Mouse (Mus musculus) ovary, postnatal 10 days (tissue): ENCODE measurements around the gene Eif3m.
A peak's percentile ranks its signal among the peaks of the same experiment; 100 is the strongest.
"Not testable (repeated sequence)": the region's sequence is repeated elsewhere in the genome, so short reads cannot be mapped to it uniquely, and the experiment has no call there.

Source experiments
- DNase-seq: peaks from one replicate; pipeline ENCODE4 v3.0.0; 2022; ENCODE audit warnings: low spot score

Gene Eif3m

GRCm38 (mm10) chr2:105016967-105017287 lies at the start of gene Eif3m:
Eif3m (minus strand) TSS chr2:105017080.
- DNase-seq, result peak; percentile 89

DNA sequence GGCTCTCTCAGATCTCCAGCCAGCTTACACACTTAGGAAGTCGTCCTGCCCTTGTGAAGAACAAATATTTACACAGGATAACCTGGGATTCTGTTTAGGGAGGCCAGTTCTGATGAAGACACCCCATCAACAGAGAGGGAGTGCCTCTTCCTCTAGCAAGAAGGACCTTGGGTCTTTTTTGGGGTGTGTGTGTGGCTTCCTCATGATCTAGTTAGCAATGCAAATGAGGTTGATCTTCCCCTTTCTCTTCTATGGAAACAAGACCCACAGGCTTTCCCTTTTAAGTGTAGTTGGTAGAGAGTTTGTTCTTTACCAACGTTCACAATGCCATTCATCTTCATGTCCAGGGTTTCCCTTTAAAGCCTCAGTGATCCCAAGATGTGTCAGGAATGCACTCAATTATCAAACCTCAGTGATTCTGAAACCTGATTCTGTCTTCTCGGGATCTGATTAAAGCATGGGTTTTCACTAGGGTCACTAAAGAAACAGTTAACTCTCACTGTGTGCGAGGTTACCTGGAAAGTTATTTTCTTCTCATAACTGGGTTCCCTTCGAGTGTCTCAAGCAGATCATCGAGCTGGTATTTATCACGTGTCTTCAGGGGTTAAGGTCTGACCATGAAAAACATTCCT lies 46.0 kb upstream of the Eif3m start:
- DNase-seq, result no peak

GRCm38 (mm10) chr2:105058577-105059116 lies 41.8 kb upstream of the Eif3m start:
- no peak for DNase-seq

GRCm38 (mm10) chr2:105055529-105055928 lies 38.6 kb upstream of the Eif3m start:
- no peak for DNase-seq

DNA sequence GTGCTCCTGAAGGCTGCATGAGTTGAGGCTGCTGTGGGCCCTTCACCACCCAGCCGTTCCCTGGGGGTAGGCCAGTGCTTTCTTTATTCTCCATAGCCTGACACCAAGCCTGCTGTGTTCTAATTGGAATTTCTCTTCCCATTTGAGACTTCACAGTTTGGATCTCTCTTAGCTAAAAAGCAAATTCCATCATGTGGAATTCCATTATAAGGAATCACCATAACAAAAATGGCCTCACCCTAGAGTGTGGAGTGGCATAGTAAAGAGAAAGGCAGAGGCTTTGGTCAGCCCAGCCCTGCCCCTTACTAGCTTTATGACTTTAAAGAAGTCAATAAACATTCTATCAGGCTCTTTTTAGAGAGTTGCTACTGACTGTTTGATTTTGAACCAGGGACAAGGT lies 31.4 kb upstream of the Eif3m start:
- DNase-seq, result no peak

- no peak for DNase-seq
Measured at GRCm38 (mm10) chr2:105043152-105043551, 26.3 kb upstream of the Eif3m start.

GRCm38 (mm10) chr2:105040859-105041258 lies 24.0 kb upstream of the Eif3m start:
- DNase-seq, result no peak

GRCm38 (mm10) chr2:105038879-105039278 lies 22.0 kb upstream of the Eif3m start:
- DNase-seq, result no peak

DNA sequence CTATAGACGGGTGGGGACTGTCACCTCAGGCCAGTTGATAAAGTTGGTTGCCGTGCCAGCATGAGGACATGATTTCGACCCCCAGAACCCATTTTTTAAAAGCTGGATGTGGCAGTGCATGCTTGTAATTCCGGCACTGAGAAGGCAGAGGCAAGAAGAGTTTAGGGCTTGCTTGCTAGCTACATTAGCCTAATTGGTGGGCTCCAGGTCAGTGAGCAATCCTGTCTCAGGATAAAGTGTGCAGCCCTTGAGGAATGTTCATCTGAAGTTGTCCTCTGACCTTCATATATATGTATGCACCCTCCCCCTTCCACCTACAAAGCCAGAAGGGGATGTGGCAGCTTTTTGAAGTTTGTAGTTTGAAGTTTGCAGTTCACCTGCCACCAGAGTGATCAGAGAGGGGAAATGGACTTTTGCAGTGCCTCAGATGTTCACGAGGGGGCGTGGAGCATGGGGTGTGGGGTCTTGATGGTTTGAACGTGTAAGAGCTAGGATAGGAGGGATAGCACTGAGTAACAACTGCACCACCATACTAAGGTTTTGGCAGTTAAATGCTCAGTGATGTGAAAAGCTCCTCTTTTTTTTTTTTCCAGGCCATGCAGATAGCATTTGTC lies 21.2 kb upstream of the Eif3m start:
- no peak for DNase-seq

DNA sequence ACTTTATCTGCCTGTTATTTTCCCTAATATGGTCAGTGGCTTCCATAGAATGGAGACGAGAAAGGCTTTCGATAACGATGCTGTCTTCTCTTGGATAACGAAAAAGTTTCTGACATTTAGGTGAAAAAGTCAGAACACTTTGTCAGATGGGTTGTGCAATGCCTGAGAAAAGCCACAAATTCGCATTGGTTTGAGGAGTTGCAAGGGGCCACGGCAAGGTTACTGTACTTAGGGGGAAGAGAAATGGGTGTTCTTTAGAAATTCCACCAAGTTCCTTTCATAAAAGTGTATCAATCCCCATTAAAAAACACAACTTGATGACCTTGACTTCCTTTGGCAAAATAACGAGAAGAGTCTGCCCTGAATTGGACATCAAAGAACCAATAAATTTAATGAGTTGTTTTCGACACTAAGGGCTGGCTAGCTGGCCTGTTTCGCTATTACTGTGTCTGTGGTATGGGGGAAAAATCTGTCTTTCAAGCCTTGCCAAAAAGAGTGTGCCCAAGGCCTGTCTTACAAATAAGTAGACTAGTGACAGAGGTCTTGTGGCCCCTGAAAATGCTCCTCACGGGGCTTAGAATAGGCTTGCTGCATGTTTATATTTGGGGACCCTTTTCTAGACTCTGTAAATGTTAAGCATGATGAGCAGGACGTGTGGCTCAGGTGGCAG lies 19.7 kb upstream of the Eif3m start:
- no peak for DNase-seq

GRCm38 (mm10) chr2:105035985-105036384 lies 19.1 kb upstream of the Eif3m start:
- DNase-seq, result no peak

DNA sequence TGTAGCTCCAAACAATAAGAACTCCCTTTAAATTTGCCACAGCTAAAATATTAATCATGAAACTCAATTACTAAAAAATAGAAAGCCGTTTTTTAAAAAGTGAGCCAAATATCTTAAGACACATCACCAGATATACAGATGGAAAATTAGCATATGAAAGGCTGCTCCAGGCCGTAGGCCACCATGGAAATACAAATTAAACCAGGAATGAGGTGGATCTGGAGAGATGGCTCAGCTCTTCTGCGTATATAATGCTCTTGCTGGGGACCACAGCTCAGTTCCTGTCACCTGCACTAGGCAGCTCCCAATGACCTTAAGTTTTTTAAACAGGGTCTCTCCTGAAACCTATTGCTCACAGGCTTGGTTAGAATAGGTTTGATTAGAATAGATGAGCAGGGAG lies 17.2 kb upstream of the Eif3m start:
- DNase-seq, result no peak

DNA sequence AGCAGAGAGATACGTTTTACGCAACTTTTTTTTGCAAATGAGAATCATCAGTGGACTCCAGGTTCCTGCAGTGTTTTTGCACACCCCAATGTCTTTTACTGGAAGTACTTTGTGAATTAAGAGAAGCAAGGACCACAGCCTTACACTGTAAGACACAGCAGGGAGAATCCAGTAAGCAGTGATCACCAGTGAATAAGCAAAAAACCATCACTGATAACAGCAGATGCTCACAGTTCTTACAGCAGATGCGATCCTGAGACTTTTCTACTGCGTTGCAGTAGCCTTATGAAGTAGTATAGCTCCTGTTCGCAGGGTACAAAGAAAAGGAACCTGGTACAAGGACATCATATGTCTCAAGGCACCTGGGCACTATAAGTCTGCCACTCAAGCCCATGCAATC lies 13.6 kb upstream of the Eif3m start:
- DNase-seq, result no peak

DNA sequence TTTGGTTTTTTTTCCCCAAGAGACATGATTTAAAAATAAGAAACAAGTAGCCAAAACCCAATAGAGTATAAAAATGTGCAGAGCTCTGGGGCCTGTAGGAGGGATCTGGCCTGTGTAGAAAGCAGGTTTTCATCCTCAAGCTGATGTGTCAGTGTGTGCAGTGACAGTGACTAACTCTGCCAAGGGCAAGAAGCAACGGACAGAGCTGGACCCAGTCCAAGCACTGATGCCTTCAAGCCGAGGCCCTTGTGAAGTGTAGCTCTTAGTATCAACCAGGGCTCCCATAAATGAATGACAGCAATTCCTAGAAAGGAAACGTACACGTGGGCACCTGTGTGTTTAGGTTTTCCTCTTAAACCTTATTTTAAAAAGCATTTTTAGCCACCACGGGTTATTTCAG lies 11.9 kb upstream of the Eif3m start:
- no peak for DNase-seq

GRCm38 (mm10) chr2:105026950-105027695 lies 10.2 kb upstream of the Eif3m start:
- no peak for DNase-seq

GRCm38 (mm10) chr2:105025610-105026009 lies 8.7 kb upstream of the Eif3m start:
- DNase-seq, result not testable (repeated sequence)

DNA sequence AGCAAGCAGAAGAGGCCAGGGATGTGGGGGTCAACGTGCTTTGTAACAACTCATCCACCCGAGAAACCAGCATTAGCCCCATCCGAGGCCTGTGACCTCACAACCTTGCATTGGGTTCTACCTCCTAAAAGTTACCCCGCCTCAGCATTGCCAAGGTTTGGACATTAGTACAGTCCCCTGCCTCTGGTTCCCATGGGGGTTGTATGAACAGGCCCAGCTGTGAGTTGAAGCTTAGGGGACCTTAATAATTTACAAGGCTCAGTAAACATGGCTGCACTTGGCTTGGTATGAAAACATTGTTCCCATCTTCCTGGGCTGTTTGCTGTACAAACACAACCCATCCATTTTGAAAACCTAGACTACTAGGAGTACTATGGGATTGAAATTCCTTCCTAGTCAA lies 6.9 kb upstream of the Eif3m start:
- no peak for DNase-seq

GRCm38 (mm10) chr2:105023031-105023615 lies 6.2 kb upstream of the Eif3m start:
- DNase-seq, result no peak

DNA sequence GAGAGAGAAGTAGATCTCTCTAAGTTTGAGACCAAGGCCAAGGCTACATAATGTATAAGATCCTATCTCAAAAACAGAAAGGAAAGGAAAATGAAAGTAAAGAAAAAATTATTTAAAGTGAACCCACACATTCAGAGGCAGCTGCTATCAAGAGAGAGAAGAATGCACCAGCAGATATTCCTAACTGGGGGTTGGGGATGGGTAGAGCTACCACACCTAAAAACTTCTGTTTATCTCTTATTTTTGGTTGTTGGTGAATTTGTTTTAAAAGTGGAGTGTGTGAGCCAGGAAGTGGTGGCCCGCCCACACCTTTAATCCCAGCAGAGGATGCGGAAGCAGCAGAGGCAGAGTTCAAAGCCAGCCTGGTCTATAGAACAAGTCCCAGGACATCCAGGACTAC lies 5.0 kb upstream of the Eif3m start:
- DNase-seq, result no peak

DNA sequence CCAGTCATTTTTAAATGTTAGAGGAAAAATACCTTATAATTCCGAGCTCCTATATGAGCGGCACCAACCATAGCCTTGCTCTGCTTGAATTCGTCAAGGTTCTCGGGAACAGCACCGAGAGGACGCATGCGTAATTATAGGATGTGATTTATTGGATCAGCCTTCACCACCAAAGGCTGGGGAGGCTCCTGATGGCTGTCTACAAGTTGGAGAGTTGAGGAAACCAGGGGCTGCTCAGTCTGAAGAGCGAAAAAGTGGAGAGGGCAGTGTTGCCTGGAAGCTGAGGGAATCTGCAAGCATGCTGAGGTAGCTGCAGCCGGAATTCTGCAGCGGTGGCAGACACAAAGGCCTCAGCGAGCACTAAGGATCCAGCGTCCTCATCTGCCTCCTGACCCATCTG lies 4.4 kb upstream of the Eif3m start:
- no peak for DNase-seq

- DNase-seq, result no peak
Measured at GRCm38 (mm10) chr2:105019457-105019856, 2.6 kb upstream of the Eif3m start.

GRCm38 (mm10) chr2:105017802-105018201 lies 922 bp upstream of the Eif3m start:
- DNase-seq, result no peak
